Mouse (Mus musculus) midbrain, embryonic 12.5 days (tissue): ENCODE measurements at regions not wholly inside any gene's neighbourhood (a gene's known extent, or its start where the extent isn't known, plus 50 kb on each side); places are given as distances from the start of the nearest gene placed in this dataset.

Source experiments
- ATAC-seq: fragments of 200-750 bp; cut with Nextera tagmentation; 2 replicates; pipeline ENCODE4 v1.8.0; 2017; ENCODE audit warnings: low read depth, moderate TSS enrichment, moderate library complexity; ENCODE audit not compliant: low FRiP score
- H3K27ac ChIP-seq: fragments of 300-500 bp; sonication (generic); replicated peaks from 2 replicates; pipeline ENCODE4 v1.5.1; 2016; ENCODE audit warnings: mild to moderate bottlenecking
- H3K27me3 ChIP-seq: fragments of 300-500 bp; sonication (generic); 2 replicates; pipeline ENCODE4 v1.6.1; 2016; ENCODE audit warnings: mild to moderate bottlenecking
- H3K36me3 ChIP-seq: fragments of 300-500 bp; sonication (generic); 2 replicates; pipeline ENCODE4 v1.6.1; 2016
- H3K4me1 ChIP-seq: fragments of 300-500 bp; sonication (generic); 2 replicates; pipeline ENCODE4 v1.6.1; 2016
- H3K4me2 ChIP-seq: fragments of 300-500 bp; sonication (generic); replicated peaks from 2 replicates; pipeline ENCODE4 v1.6.1; 2016; ENCODE audit warnings: mild to moderate bottlenecking, moderate library complexity
- H3K4me3 ChIP-seq: fragments of 300-500 bp; sonication (generic); 2 replicates; pipeline ENCODE4 v1.5.1; 2016; ENCODE audit warnings: mild to moderate bottlenecking
- H3K9ac ChIP-seq: fragments of 300-500 bp; sonication (generic); replicated peaks from 2 replicates; pipeline ENCODE4 v1.6.1; 2016; ENCODE audit warnings: mild to moderate bottlenecking, moderate library complexity
- H3K9me3 ChIP-seq: fragments of 300-500 bp; sonication (generic); 2 replicates; pipeline ENCODE4 v1.6.1; 2016; ENCODE audit warnings: mild to moderate bottlenecking
- WGBS: fragments of 180-500 bp; shearing (Covaris S2); methylation state at CpG from one replicate; pipeline ENCODE4 v1.1.7; 2016; 5-methylcytosine and 5-hydroxymethylcytosine counted together

GRCm38 (mm10) chr1:137806742-137807141, 368.8 kb downstream of the Ptprc start:
- Histone ChIP-seq H3K27me3 (no peaks in the 10 kb centered on the region), H3K4me1 (no peaks in the 10 kb centered on the region), H3K9me3 (no peaks in the 10 kb centered on the region), H3K4me2 (no peak overlapping the region), H3K27ac (no peak overlapping the region), H3K9ac (no peak overlapping the region), H3K4me3 (no peak overlapping the region), H3K36me3 (no peaks in the 10 kb centered on the region)
- WGBS, result 82% methylated on average over 8 of the region's 8 CpGs
- no peak for ATAC-seq

GRCm38 (mm10) chr1:137806252-137806651, 369.3 kb downstream of the Ptprc start:
- no peak for ATAC-seq
- Histone ChIP-seq H3K4me3 (no peak overlapping the region), H3K27me3 (no peaks in the 10 kb centered on the region), H3K9ac (no peak overlapping the region), H3K4me2 (no peak overlapping the region), H3K9me3 (no peaks in the 10 kb centered on the region), H3K4me1 (no peaks in the 10 kb centered on the region), H3K36me3 (no peaks in the 10 kb centered on the region), H3K27ac (no peak overlapping the region)
- WGBS, result 90% methylated on average over 8 of the region's 8 CpGs

GRCm38 (mm10) chr1:137802119-137802518, 373.4 kb downstream of the Ptprc start:
- ATAC-seq, result no peak
- Histone ChIP-seq H3K9me3 (no peaks in the 10 kb centered on the region), H3K27ac (no peak overlapping the region), H3K27me3 (no peaks in the 10 kb centered on the region), H3K4me2 (no peak overlapping the region), H3K9ac (no peak overlapping the region), H3K36me3 (no peaks in the 10 kb centered on the region), H3K4me3 (no peak overlapping the region), H3K4me1 (no peaks in the 10 kb centered on the region)
- WGBS, result 84% methylated on average over 4 of the region's 4 CpGs

GRCm38 (mm10) chr1:137800752-137801151, 374.8 kb downstream of the Ptprc start:
- WGBS, result 78% methylated on average over 2 of the region's 2 CpGs
- Histone ChIP-seq H3K4me1 (no peaks in the 10 kb centered on the region), H3K27me3 (no peaks in the 10 kb centered on the region), H3K27ac (no peak overlapping the region), H3K9ac (no peak overlapping the region), H3K36me3 (no peaks in the 10 kb centered on the region), H3K4me2 (no peak overlapping the region), H3K4me3 (no peak overlapping the region), H3K9me3 (no peaks in the 10 kb centered on the region)
- no peak for ATAC-seq

GRCm38 (mm10) chr1:137788789-137789188, 386.7 kb downstream of the Ptprc start:
- no peaks in the 10 kb centered on the region for H3K9me3 ChIP-seq
- no peak overlapping the region for H3K4me3 ChIP-seq
- H3K4me1 ChIP-seq, result no peaks in the 10 kb centered on the region
- H3K27ac ChIP-seq, result no peak overlapping the region
- ATAC-seq, result no peak
- no peaks in the 10 kb centered on the region for H3K36me3 ChIP-seq
- H3K4me2 ChIP-seq, result no peak overlapping the region
- 86% methylated on average over 3 of the region's 3 CpGs for WGBS
- no peak overlapping the region for H3K9ac ChIP-seq
- H3K27me3 ChIP-seq, result no peaks in the 10 kb centered on the region

GRCm38 (mm10) chr1:137786653-137787052, 388.9 kb downstream of the Ptprc start:
- Histone ChIP-seq H3K4me1 (no peaks in the 10 kb centered on the region), H3K27me3 (no peaks in the 10 kb centered on the region), H3K9ac (no peak overlapping the region), H3K36me3 (no peaks in the 10 kb centered on the region), H3K27ac (no peak overlapping the region), H3K9me3 (no peaks in the 10 kb centered on the region), H3K4me3 (no peak overlapping the region), H3K4me2 (no peak overlapping the region)
- ATAC-seq, result no peak

GRCm38 (mm10) chr1:137774586-137774985, 400.9 kb downstream of the Ptprc start:
- Histone ChIP-seq H3K4me1 (no peaks in the 10 kb centered on the region), H3K27ac (no peak overlapping the region), H3K4me3 (no peak overlapping the region), H3K4me2 (no peak overlapping the region), H3K36me3 (no peaks in the 10 kb centered on the region), H3K9me3 (no peaks in the 10 kb centered on the region), H3K9ac (no peak overlapping the region), H3K27me3 (no peaks in the 10 kb centered on the region)
- ATAC-seq, result no peak

- H3K9me3 ChIP-seq, result no peaks in the 10 kb centered on the region
Observed at GRCm38 (mm10) chr1:137760797-137761196, 414.7 kb downstream of the Ptprc start.

GRCm38 (mm10) chr1:137751446-137751961, 424.0 kb downstream of the Ptprc start:
- Histone ChIP-seq H3K36me3 (no peaks in the 10 kb centered on the region), H3K4me1 (no peaks in the 10 kb centered on the region), H3K9ac (no peak overlapping the region), H3K4me3 (no peak overlapping the region), H3K4me2 (no peak overlapping the region), H3K27ac (no peak overlapping the region), H3K27me3 (no peaks in the 10 kb centered on the region), H3K9me3 (no peaks in the 10 kb centered on the region)
- WGBS, result 81% methylated on average over 7 of the region's 7 CpGs
- ATAC-seq, result no peak

More at GRCm38 (mm10) chr1:137760797-137761196, 414.7 kb downstream of the Ptprc start:
- no peaks in the 10 kb centered on the region for H3K27me3 ChIP-seq
- ATAC-seq, result no peak
- 95% methylated on average over 4 of the region's 4 CpGs for WGBS
- no peaks in the 10 kb centered on the region for H3K4me1 ChIP-seq
- no peak overlapping the region for H3K4me3 ChIP-seq
- no peaks in the 10 kb centered on the region for H3K36me3 ChIP-seq
- no peak overlapping the region for H3K9ac ChIP-seq
- H3K27ac ChIP-seq, result no peak overlapping the region
- H3K4me2 ChIP-seq, result no peak overlapping the region

GRCm38 (mm10) chr1:137750894-137751293, 424.6 kb downstream of the Ptprc start:
- Histone ChIP-seq H3K9me3 (no peaks in the 10 kb centered on the region), H3K27ac (no peak overlapping the region), H3K4me3 (no peak overlapping the region), H3K36me3 (no peaks in the 10 kb centered on the region), H3K4me1 (no peaks in the 10 kb centered on the region), H3K27me3 (no peaks in the 10 kb centered on the region), H3K9ac (no peak overlapping the region), H3K4me2 (no peak overlapping the region)
- no peak for ATAC-seq
- WGBS, result 79% methylated on average over 5 of the region's 5 CpGs

- ATAC-seq, result no peak
- Histone ChIP-seq H3K9ac (no peak overlapping the region), H3K27ac (no peak overlapping the region), H3K27me3 (no peaks in the 10 kb centered on the region), H3K9me3 (no peaks in the 10 kb centered on the region), H3K36me3 (no peaks in the 10 kb centered on the region), H3K4me1 (no peaks in the 10 kb centered on the region), H3K4me3 (no peak overlapping the region), H3K4me2 (no peak overlapping the region)
- 69% methylated on average over 2 of the region's 2 CpGs for WGBS
Observed at GRCm38 (mm10) chr1:137746129-137746528, 429.4 kb downstream of the Ptprc start.

- Histone ChIP-seq H3K4me1 (no peaks in the 10 kb centered on the region), H3K9me3 (no peaks in the 10 kb centered on the region), H3K9ac (no peak overlapping the region), H3K4me2 (no peak overlapping the region), H3K36me3 (no peaks in the 10 kb centered on the region), H3K27me3 (no peaks in the 10 kb centered on the region), H3K27ac (no peak overlapping the region), H3K4me3 (no peak overlapping the region)
- ATAC-seq, result no peak
- WGBS, result 21% methylated on average over 1 of the region's 1 CpGs
Observed at GRCm38 (mm10) chr1:137738157-137738851, 437.2 kb downstream of the Ptprc start.

GRCm38 (mm10) chr1:137703882-137704281, 471.6 kb downstream of the Ptprc start:
- H3K27me3 ChIP-seq, result no peaks in the 10 kb centered on the region
- no peak overlapping the region for H3K4me3 ChIP-seq
- no peak overlapping the region for H3K9ac ChIP-seq
- 84% methylated on average over 3 of the region's 3 CpGs for WGBS
- no peaks in the 10 kb centered on the region for H3K36me3 ChIP-seq
- H3K4me2 ChIP-seq, result no peak overlapping the region
- no peak overlapping the region for H3K27ac ChIP-seq
- no peaks in the 10 kb centered on the region for H3K4me1 ChIP-seq
- ATAC-seq, result no peak
- no peaks in the 10 kb centered on the region for H3K9me3 ChIP-seq
